Mouse (Mus musculus) urinary bladder, postnatal 0 days (tissue): ENCODE results near the gene Gpr33. TPM values are rescaled to one million over a fixed set of nuclear protein-coding genes. Genes with fewer than 3 reads are reported as not detected.

Experiments used
- polyA plus RNA-seq: library from polyadenylated mRNA; unstranded; fragments of >200 nt; fragmentation: Nextera tagmentation; extraction: Ambion mirVana; gene quantifications from 2 replicates; pipeline ENCODE4 v1.2.1, GENCODE M21; 2015

The Gpr33 gene
- not detected in 2 replicates for polyA plus RNA-seq

DNA sequence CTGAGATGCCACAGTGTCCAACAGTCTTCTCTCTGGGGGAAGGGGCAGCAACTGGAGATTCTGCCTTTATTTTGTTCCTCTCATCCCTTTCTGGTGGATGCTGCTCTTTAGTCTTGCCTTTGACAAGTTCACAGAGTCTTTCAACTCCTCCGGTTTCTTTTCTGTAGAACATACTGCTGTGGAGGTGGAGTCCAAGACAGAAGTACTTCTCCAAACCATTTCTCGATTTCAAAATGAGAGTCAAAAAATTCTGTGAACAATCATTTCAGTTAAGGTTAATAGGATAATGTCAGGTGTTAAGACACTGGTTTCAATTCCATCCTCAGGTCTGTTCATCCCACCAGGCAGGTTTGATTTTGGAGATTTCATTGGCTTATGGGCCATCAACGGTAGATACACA lies at the start of gene Gpr33:
Gpr33 (minus strand) TSS at position 101 of the 400 bp plus-strand sequence.

GRCm38 (mm10) chr12:52005877-52006632 lies 21.8 kb downstream of the Gpr33 start, which contains the start of gene Dtd2:
Dtd2 (minus strand) TSS chr12:52006501.

Other genes starting within 250 kb of the Gpr33 start
- gene Hectd1, start 198.5 kb downstream of the Gpr33 start, polyA plus RNA-seq = 27.2 and 27.8 TPM in 2 replicates
- 7.2 and 8.5 TPM in 2 replicates for gene Heatr5a, start 56.7 kb downstream of the Gpr33 start, polyA plus RNA-seq
- 17.8 and 19.1 TPM in 2 replicates for gene Dtd2, start 21.6 kb downstream of the Gpr33 start, polyA plus RNA-seq
- 5.6 and 5.7 TPM in 2 replicates for gene Nubpl, start 69.7 kb upstream of the Gpr33 start, polyA plus RNA-seq